Mouse (Mus musculus): ENCODE results near the gene Cdk5. TPM values are rescaled to one million over a fixed set of nuclear protein-coding genes. Genes with fewer than 3 reads are reported as not detected.
"Not testable (repeated sequence)": the region's sequence is repeated elsewhere in the genome, so short reads cannot be mapped to it uniquely, and the experiment has no call there.

Gene Cdk5
- polyA plus RNA-seq, 1 experiment = 33.7 TPM

GRCm38 (mm10) chr5:24401969-24402368 is 21.4 kb downstream of the Cdk5 start:
- H3K27me3 ChIP-seq (ENCODE audit: control insufficient read depth, insufficient read depth, low read length) = no peaks in the 10 kb centered on the region
- DNase-seq (ENCODE audit: low read depth in 1 of 2, low spot score in 2 of 2) = no peak
- no peak overlapping the region for H3K4me3 ChIP-seq (ENCODE audit: extremely low read depth, insufficient read depth, insufficient read length)
- WGBS = 94% methylated on average over 9 of the region's 9 CpGs
- peaks cover 3% of the 10 kb centered on the region; the same call in 1 of the 2 replicates for H3K36me3 ChIP-seq (ENCODE audit: control insufficient read depth, insufficient read depth, low read length)
- H3K27ac ChIP-seq (ENCODE audit: insufficient read depth, low read length) = no peak overlapping the region
- no peaks in the 10 kb centered on the region for H3K4me1 ChIP-seq (ENCODE audit: control insufficient read depth, insufficient read depth, insufficient read length)
- TF ChIP-seq POLR2A (IDR thresholded peaks at IDR 0.05; ENCODE audit: low read depth, low read length) (no peak), CTCF (IDR thresholded peaks at IDR 0.05; ENCODE audit: extremely low read depth, insufficient read depth, insufficient read length, insufficient replicate concordance) (no peak)

- TF ChIP-seq CTCF (IDR thresholded peaks at IDR 0.05; ENCODE audit: extremely low read depth, insufficient read depth, insufficient read length, insufficient replicate concordance) = no peak
- TF ChIP-seq POLR2A (IDR thresholded peaks at IDR 0.05; ENCODE audit: low read depth, low read length) = no peak
Observed at GRCm38 (mm10) chr5:24400911-24401605, 22.3 kb downstream of the Cdk5 start.

GRCm38 (mm10) chr5:24400362-24400761 is 23.0 kb downstream of the Cdk5 start:
- Histone ChIP-seq H3K27ac (ENCODE audit: insufficient read depth, low read length) (no peak overlapping the region), H3K4me3 (ENCODE audit: extremely low read depth, insufficient read depth, insufficient read length) (no peak overlapping the region), H3K36me3 (ENCODE audit: control insufficient read depth, insufficient read depth, low read length) (0 out of 2 replicates have a peak, but pooled peaks cover 1% of the 10 kb centered on the region), H3K27me3 (ENCODE audit: control insufficient read depth, insufficient read depth, low read length) (no peaks in the 10 kb centered on the region), H3K4me1 (ENCODE audit: control insufficient read depth, insufficient read depth, insufficient read length) (no peaks in the 10 kb centered on the region)
- TF ChIP-seq CTCF (IDR thresholded peaks at IDR 0.05; ENCODE audit: extremely low read depth, insufficient read depth, insufficient read length, insufficient replicate concordance) = no peak
- no peak for TF ChIP-seq POLR2A (IDR thresholded peaks at IDR 0.05; ENCODE audit: low read depth, low read length)
- 95% methylated on average over 11 of the region's 11 CpGs for WGBS
- no peak for DNase-seq (ENCODE audit: low read depth in 1 of 2, low spot score in 2 of 2)

More at GRCm38 (mm10) chr5:24400911-24401605, 22.3 kb downstream of the Cdk5 start:
- Histone ChIP-seq H3K4me3 (ENCODE audit: extremely low read depth, insufficient read depth, insufficient read length) (no peak overlapping the region), H3K4me1 (ENCODE audit: control insufficient read depth, insufficient read depth, insufficient read length) (no peaks in the 10 kb centered on the region), H3K27ac (ENCODE audit: insufficient read depth, low read length) (no peak overlapping the region), H3K27me3 (ENCODE audit: control insufficient read depth, insufficient read depth, low read length) (no peaks in the 10 kb centered on the region), H3K36me3 (ENCODE audit: control insufficient read depth, insufficient read depth, low read length) (0 out of 2 replicates have a peak, but pooled peaks cover 1% of the 10 kb centered on the region)
- no peak for DNase-seq (ENCODE audit: low read depth in 1 of 2, low spot score in 2 of 2)
- WGBS = 94% methylated on average over 5 of the region's 5 CpGs

GRCm38 (mm10) chr5:24399686-24400085 is 23.6 kb downstream of the Cdk5 start:
- H3K27ac ChIP-seq (ENCODE audit: insufficient read depth, low read length) = no peak overlapping the region
- 0 out of 2 replicates have a peak, but pooled peaks cover 1% of the 10 kb centered on the region for H3K36me3 ChIP-seq (ENCODE audit: control insufficient read depth, insufficient read depth, low read length)
- 92% methylated on average over 10 of the region's 10 CpGs for WGBS
- TF ChIP-seq CTCF (IDR thresholded peaks at IDR 0.05; ENCODE audit: extremely low read depth, insufficient read depth, insufficient read length, insufficient replicate concordance) (no peak), POLR2A (IDR thresholded peaks at IDR 0.05; ENCODE audit: low read depth, low read length) (no peak)
- DNase-seq (ENCODE audit: low read depth in 1 of 2, low spot score in 2 of 2) = no peak
- no peaks in the 10 kb centered on the region for H3K4me1 ChIP-seq (ENCODE audit: control insufficient read depth, insufficient read depth, insufficient read length)
- H3K27me3 ChIP-seq (ENCODE audit: control insufficient read depth, insufficient read depth, low read length) = no peaks in the 10 kb centered on the region
- no peak overlapping the region for H3K4me3 ChIP-seq (ENCODE audit: extremely low read depth, insufficient read depth, insufficient read length)

GRCm38 (mm10) chr5:24396254-24396653 is 27.1 kb downstream of the Cdk5 start:
- DNase-seq (ENCODE audit: low read depth in 1 of 2, low spot score in 2 of 2); H3K36me3 ChIP-seq (ENCODE audit: control insufficient read depth, insufficient read depth, low read length); H3K27me3 ChIP-seq (ENCODE audit: control insufficient read depth, insufficient read depth, low read length); H3K27ac ChIP-seq (ENCODE audit: insufficient read depth, low read length); H3K4me3 ChIP-seq (ENCODE audit: extremely low read depth, insufficient read depth, insufficient read length); H3K4me1 ChIP-seq (ENCODE audit: control insufficient read depth, insufficient read depth, insufficient read length): not testable (repeated sequence)
- 88% methylated on average over 6 of the region's 6 CpGs for WGBS

- peaks cover 6% of the 10 kb centered on the region; the same call in 1 of the 2 replicates for H3K4me1 ChIP-seq (ENCODE audit: control insufficient read depth, insufficient read depth, insufficient read length)
- peak; percentile 92 to 94 for DNase-seq (ENCODE audit: low read depth in 1 of 2, low spot score in 2 of 2)
- WGBS = 2% methylated on average over 36 of the region's 36 CpGs
- no peaks in the 10 kb centered on the region for H3K36me3 ChIP-seq (ENCODE audit: control insufficient read depth, insufficient read depth, low read length)
- no peaks in the 10 kb centered on the region for H3K27me3 ChIP-seq (ENCODE audit: control insufficient read depth, insufficient read depth, low read length)
- H3K4me3 ChIP-seq (ENCODE audit: extremely low read depth, insufficient read depth, insufficient read length) = peak overlapping the region; percentile 89
- TF ChIP-seq CTCF (IDR thresholded peaks at IDR 0.05; ENCODE audit: extremely low read depth, insufficient read depth, insufficient read length, insufficient replicate concordance) (peak; percentile 27; the same call in 1 of the 2 replicates), POLR2A (IDR thresholded peaks at IDR 0.05; ENCODE audit: low read depth, low read length) (peak; percentile 25; the same call in 1 of the 2 replicates)
- H3K27ac ChIP-seq (ENCODE audit: insufficient read depth, low read length) = peak overlapping the region; percentile 92
Observed at GRCm38 (mm10) chr5:24394165-24394894, 29.0 kb downstream of the Cdk5 start.
